Mouse (Mus musculus): ENCODE data around the gene Rnf123. TPM values are rescaled to one million over a fixed set of nuclear protein-coding genes. Genes with fewer than 3 reads are reported as not detected.

Gene Rnf123
- total RNA-seq, 2 experiments from 2014 or later = 83.8 to 94.8 TPM

DNA sequence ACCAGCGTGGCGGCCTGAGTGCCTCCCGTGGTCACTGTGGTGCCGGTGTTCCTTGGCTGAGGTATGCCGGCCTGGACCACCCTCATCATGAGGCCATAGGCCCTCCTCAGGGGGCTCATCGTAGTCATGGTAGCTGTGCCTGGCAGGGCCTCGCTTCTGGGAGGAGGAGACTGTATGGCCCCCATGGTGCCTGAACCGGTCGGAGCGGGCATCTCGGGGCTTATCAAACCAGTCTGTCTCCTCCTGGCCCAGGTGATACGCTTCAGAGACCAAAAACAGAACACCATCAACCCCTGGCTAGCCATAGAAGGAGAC lies 22.4 kb upstream of the Rnf123 start:
- DNase-seq (ENCODE audit: low spot score in 2 of 2) = no peak

DNA sequence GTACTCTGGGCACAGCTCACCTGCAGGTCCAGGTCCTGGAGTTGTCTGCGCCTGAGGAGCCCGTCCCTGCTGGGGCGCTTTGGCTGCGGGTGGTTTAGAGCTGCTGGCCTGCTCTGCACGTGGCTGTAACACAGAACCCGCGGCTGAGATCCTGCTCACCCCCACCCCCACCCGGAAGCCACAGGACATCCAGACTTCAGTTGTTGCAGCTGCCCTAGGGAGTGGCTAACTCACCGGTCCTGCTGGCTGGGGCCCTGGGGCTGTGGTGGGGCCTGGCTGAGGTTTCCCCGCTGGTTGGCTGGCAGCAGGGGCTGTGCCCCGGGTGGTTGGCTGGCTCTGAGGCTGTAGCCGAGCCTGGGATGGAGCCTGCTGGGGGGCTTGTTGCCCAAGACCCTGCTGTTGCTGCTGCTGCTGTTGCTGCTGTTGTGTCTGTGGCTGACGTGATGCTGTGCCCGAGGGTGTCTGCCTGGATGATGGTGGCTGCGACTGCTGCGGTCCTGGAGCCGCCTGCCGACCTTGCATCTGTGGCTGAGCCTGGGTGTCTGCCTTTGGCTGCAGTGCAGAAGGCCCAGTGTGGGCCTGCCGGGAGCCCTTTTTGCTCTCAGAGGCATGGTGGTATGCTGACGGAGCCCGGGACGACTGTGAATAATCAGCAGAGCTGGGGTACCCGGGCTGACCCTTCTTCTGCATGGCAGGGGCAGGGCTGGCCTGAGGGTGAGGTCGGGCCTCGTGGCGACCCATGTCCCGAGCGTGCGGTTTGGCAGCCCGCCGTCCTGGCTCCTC lies 21.8 kb upstream of the Rnf123 start:
- no peak for DNase-seq (ENCODE audit: low spot score in 2 of 2)

DNA sequence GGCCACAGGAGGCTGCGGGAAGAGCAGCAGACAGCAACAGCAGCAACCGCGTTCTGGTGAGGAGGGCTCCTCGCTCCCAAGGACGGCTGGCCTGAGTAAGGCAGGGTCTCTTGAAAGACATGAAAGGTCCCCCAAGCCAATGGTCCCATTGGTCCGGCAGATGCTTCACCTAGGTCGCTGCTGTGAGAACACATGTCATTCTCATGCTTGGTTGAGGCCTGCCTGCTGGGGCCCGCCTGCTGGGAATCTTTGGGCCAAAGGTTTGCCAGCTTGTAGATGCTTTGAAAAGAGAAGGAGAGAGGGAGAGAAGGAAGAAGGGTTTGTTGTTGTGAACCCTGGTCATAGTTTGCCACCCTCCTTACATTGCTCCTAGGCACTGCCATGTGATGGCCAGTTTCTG lies 16.5 kb upstream of the Rnf123 start:
- no peak for DNase-seq (ENCODE audit: low spot score in 2 of 2)

DNA sequence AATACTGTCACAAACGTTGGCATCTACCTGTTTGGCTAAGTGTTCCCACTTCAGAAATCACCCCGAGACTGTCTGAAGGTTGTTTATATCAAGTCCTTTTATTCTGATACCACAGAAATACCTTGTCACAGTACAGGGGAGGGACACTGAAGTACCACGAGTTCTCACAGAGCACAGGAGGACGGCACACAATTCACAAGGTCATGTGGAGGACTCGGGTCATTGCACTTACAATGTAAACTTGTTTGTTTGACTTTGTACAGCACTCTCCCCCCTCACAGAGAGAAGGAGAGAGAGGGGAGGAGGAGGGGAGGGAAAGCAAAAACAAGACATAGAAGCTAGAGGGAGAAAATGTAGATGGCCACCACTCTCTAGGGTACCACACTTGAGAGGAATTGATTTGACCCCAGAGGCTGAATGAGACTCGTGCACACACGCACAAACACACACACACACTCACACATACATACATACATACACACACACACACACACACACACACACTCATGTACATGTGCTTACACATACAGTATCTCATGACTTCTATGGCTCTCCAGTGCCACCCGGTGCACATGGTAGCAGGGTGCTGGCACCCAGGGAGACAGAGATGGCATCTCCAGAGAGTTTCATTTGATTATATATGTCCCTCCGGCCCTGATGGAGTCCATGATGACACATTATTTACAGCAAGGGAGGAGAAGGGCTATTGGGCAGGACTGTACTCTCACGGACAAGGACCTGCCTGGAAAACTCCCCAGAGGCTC lies 13.0 kb upstream of the Rnf123 start:
- no peak for DNase-seq (ENCODE audit: low spot score in 2 of 2)

DNA sequence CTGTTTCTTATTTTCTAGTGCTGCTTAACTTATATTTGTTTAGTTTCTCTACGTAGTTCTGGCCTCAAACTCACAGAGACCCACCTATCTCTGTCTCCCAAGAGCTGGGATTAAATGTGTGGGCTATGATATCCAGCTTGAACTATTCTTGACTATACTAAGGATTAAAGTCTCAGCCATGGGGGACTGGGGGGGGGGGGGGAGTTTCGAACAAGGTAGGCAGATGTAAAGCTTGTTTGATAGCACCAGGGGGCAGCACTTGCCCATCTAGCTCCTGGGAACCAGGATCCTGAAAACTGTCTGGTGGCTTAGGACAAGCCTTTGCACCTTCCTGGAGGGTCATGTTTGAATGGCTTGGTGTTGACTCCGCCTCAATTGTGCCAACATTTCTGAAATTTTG lies 12.4 kb upstream of the Rnf123 start:
- peak in 1 of 2 experiments; percentile 57 for DNase-seq (ENCODE audit: low spot score in 2 of 2)

DNA sequence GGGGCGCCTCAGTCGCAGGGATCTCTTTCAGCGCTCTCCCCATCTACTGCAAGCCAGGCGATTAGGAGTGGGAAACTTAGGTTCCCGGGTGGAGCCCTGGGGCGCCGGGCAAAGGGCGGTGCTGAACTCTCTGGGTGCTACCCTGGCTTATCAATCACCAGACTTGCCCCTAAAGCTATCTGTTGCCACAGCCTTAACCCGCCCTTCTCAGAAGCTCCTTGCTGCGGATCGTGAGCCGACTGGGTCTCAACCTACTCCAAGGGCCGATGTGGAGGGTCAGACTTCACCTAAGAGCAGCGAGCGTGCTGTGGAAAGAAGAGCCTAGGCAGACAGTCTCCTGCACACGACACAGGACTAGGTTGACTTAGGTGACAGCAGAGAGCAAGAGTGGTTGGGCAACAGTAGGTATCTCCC lies 11.9 kb upstream of the Rnf123 start:
- DNase-seq (ENCODE audit: low spot score in 2 of 2) = no peak

DNA sequence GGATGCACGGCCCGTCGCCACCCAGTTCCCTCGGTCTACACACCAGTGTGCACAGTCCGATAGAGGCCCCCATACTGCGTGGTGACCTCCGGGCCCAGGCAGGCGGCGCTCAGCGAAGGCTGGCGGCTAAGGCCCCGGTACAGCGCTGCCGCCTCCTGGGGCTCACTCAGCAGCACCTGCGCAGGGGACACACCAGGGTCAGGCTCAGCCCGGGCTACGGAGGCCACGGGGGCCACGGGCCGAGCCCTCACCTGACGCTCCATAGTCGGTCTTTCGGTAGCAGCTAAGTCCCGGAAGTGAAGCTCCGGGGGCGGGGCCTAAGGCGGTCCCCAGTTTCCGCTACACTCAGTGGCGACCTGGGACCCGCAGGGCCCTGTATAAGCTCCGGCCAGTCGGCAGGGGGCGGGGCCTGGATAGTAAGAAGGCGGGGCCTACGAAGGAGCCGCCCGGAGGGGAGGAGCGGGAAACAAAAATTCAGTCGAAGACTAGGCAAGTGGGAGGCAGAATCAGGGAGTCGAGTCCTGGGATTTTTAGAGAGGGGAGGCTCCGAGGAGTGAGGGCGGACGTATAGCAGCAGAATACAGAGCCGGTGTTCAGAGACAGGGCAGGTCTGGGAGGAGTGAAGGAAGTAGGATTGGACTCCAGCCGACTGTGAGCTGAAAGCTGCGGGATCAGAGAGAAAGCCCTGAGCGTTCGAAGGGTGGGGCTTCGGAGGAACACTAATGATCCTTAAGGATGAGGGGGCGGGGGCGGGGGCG lies 11.2 kb upstream of the Rnf123 start, which contains the start of gene Apeh:
Apeh (minus strand) TSS at position 423 of the 758 bp plus-strand sequence.
- peak; percentile 91 to 95 for DNase-seq (ENCODE audit: low spot score in 2 of 2)

DNA sequence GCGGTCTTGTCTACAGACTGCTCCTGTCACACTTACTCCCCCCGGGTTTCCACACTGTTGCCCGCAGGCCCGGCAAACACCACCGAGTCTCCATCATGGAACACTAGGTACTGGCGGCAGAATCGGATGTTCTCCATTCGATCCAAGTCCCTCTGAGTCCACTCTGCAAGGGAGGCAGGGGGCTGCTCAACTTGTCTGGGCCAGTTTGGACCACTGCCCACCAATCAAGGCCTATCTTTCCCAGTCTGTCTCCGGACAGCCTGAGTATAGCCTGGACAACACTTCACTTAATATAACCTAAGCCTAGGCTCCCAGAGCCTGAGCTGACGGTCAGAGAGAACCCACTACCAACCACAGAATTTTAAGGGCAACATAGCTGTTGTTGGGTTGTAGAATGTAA lies 10.4 kb upstream of the Rnf123 start:
- DNase-seq (ENCODE audit: low spot score in 2 of 2) = no peak

DNA sequence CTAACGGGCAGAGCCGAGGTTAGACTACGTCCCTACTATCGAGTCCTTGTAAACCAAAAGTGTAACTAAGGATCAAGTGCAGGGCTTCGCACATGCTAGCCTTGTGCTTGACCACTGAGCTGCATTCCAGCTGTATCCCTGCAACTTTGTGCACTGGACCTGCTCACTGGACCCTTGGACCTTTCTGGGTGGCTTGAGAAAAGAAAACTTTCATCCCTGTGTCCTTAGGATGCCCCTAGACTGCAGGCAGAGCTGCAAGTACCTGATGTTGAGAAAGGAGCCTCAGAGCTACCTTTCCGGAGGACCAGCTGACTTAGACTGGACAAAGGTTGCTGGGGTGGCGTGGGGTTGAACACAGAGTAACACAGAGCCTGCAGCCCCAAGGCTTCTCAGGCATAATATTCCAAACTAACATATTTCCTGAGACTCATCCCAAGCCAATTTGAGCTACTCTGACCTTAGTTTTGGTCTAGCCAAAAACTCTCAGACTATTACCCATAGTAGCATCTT lies 7.5 kb upstream of the Rnf123 start:
- no peak for DNase-seq (ENCODE audit: low spot score in 2 of 2)

DNA sequence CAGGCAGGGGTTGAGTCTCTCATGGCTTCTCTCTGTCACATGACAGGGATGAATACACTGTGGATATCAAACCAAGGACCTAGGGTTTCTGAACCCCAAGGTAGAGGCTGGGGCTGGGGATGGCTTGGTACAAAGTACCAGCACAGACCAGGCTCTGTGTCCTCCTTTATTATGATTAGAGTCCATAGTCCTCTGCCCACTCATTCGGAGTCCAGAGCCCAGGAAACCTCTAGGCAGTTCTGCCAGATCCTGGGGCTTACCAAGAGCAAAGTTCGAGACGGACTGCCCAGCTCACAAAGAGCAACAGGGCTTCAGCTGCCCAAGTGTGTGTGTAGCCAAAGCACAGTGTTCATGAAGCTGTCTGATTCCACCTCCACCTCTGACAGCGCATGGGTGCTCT lies 2.1 kb upstream of the Rnf123 start:
- no peak for DNase-seq (ENCODE audit: low spot score in 2 of 2)

DNA sequence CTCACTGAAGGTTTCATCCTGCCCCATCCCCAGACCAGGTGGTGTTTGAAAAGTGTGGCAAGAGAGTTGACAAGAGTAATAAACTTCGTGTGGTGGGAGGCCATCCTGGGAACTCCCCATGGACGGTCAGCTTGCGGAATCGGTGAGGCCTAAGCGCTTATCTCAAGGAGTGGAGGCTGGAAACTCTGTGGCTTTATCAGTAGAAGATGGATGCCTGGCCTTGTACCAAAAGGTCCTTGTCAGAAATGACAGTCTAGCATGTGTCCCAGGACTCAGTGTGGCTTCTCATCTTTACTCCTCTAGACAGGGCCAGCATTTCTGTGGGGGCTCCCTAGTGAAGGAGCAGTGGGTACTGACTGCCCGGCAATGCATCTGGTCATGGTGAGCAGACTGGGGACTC lies 415 bp upstream of the Rnf123 start:
- no peak for DNase-seq (ENCODE audit: low spot score in 2 of 2)

DNA sequence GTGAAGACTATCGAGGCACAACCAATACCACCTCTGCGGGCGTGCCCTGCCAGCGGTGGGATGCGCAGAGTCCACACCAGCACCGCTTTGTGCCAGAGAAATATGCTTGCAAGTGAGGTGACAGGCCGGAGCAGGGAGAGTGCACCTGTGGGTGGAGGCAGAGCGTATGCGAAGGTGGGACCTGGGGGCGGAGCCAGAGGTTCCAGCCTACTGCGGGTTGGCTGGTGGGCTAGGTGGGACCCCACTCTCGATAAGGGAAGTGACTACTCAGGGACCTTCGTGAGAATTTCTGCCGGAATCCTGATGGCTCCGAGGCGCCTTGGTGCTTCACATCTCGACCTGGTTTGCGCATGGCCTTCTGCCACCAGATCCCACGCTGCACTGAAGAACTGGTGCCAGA lies 597 bp downstream of the Rnf123 start:
- no peak for DNase-seq (ENCODE audit: low spot score in 2 of 2)

DNA sequence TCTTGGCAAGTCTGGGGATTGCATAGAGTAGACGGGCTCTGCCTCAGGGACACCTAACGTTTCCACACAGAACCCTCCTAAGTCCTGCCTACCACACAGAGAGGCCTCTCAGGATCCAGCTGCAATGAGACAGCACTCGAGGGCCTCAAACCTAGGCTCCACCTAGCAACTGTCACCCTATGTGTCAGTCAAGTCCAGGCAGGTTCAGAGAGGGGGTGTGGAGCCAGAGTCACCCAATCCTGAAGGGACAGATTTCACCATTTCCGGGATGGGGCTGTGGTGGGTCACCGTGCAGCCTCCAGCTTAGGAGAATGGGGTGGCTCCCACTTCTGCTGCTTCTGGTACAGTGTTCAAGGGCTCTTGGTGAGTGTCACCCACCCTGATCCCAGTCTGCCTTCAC lies 3.0 kb downstream of the Rnf123 start, which contains the start of gene Mst1:
Mst1 (plus strand) TSS at position 269 of the 400 bp plus-strand sequence.
- no peak for DNase-seq (ENCODE audit: low spot score in 2 of 2)

DNA sequence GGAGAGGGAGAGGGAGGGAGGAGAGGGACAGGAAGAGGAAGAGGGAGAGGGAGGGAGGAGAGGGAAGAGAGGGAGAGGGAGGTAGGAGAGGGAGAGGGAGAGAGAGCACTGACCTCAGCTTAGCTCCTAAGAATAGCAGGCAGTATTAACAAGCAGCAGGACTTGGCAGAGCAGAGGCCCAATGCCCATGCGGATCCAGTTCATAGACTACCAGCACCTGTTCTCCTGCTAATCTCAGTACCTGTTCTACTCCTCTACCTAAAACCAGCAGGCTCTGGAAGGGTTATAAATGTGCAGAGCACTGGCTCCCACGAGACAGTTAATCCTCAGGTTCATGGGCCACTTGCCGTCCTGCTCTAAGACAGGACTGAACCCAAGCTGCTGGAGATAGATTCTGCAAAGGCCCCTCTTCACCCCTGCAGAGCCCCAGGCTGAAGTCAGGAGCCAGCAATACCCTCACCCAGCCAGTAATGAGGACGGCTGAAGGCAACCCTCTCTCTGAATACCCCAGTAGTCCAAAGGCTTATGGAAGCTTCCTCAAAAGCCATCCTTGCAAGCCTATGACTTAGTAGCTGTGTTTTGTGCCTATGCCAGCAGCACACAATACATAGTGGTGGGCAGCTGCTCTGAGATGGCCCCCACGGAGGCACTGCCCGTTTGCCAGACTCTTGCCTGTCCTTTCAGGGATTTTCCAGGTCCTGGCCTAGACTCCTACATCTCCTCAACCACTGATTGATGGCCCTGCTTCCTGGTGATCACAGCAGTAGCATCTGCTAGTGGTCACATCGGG lies 9.8 kb downstream of the Rnf123 start:
- DNase-seq (ENCODE audit: low spot score in 2 of 2) = no peak

DNA sequence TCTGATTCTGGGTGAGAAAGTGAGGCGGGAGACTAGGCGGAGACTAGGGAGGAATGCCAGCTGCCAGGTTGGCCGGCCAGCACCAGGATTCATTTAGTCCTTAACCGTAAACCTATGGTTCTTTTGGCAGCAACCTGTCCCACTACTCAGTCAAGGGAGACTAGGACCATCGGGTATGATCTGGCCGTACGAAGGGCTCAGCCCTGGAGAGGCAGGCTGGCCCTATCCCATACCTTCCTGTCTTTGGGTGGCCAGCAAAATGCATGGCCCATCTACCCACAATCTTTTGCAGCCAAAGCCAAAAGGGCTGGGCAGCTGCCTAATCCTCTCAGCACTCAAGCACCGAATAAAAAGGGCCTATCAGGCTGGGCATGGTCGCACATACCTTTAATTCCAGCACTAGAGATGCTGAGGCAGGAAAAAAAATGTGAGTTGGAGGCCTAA lies 10.6 kb downstream of the Rnf123 start:
- no peak for DNase-seq (ENCODE audit: low spot score in 2 of 2)

DNA sequence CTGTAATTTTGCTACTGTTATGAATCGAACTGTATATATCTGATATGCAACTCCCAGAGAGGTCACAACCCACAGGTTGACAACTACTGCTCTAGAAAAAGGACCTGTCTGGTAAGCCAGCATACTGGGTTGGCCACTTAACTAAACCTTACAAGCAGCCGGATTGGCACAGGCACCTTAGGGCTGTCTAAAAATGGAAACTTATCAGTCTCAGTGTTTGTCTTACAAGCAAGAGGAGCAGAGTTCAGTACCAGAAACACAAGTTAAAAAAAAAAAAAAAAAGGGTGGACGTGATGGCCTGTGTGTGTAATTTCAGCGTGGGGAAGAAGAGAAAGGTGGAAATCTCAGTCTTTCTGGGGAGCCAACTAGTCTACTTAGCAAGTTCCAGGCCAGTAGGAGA lies 11.3 kb downstream of the Rnf123 start:
- DNase-seq (ENCODE audit: low spot score in 2 of 2) = no peak

DNA sequence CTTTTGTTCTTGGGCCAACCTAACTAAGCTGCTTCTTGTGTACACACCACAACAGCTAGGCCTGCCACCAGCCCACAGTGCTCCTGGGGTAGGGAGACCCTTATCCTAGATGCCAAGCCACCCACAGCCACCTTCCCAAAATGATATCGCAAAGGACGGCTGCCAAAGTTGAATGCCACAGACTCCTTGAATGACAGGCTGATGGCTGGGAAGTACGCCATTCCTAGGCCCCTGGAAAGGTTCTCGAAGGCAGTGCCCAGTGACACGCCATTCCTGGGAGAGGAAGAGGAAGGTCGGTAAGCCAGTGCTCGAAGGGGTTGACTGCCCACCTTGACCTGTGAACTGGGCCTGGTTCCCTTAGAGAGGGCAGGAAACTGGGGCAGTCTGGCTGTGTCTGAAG lies 13.6 kb downstream of the Rnf123 start:
- DNase-seq (ENCODE audit: low spot score in 2 of 2) = no peak

DNA sequence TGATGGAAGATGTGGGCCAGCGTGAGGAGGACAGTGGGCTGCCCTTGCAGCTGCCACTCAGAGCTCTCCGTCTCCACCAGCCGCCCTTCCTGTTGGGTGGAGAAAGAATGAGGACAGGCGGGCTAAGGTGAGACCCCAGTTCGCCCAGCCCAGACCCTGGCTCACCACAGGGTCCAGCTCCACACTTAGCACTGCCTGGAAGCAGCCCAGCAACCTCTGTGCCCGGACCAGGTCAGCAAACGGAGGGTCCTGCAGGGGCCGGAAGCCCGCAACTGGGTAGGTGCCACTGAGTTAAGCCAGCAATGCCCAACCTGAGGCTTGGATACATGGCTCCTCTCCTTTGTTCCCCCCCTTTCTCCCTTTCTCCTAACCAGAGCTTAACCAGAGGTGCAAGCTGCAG lies 14.1 kb downstream of the Rnf123 start:
- no peak for DNase-seq (ENCODE audit: low spot score in 2 of 2)

DNA sequence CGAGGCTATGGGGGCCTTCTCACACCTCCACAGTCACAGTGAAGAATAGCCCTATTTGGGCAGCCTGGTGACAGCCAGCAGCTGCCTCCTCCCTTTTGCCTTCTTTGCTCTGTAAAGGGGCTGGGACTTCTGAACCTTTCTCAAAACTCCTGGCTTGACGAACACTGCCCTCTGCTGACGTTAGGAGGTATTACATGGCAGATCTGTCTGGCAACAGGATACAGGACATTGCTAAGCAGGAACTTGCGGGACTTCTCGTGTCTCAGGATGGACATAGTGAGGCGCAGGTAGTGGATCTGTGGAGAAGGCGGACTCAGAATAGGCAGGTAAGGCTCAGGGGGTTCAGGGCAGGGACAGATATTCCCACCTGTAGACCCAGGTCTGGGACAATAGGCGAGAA lies 15.2 kb downstream of the Rnf123 start:
- peak; percentile 63 to 81 for DNase-seq (ENCODE audit: low spot score in 2 of 2)

DNA sequence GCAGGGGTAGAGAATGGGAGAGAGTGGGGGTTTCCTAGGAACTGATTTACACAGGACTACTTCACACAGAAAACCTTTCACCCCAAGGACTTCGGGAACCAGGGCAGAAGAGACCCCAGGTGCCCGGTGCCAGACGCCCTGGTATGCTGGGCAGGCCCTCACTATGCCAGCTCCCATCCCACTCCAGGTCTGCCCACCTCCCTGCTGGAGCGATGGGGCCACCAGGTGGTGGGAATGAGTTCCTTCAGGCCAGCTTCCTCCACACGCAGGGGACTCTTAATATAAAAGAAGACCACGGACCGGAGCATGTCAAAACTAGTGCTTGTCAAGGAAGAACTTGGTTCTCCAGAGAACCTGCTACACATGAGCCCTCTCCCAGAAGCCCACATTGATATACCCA lies 15.9 kb downstream of the Rnf123 start:
- DNase-seq (ENCODE audit: low spot score in 2 of 2) = no peak

DNA sequence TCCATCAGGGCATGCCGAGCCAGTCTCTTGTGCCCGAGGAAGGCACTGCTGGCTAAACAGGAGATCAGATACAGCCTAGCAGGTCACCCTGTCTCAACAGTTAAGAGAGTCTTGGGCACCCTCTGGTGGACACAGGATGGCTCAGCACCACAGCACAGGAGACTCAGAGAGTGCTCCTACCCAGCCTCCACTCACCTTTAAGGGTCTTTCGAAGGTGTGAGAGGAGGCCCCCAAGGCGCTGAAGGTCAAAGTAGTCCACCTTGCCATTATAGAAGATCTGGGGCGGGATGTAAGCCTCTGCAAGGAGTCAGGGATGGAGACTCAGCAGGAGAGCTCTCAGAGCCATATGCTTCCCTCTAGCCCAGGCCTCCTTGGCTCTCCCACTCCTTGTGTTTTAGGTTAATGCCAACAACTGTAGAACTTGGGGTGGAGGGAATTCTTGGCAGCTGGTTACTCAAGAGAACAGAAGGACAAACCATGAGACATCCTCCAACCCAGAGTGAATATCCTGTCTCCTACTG lies 17.6 kb downstream of the Rnf123 start:
- no peak for DNase-seq (ENCODE audit: low spot score in 2 of 2)
